Mouse (Mus musculus): ENCODE data around the gene Timm13. TPM values are rescaled to one million over a fixed set of nuclear protein-coding genes. Genes with fewer than 3 reads are reported as not detected.
A peak's percentile ranks its signal among the peaks of the same experiment; 100 is the strongest.

Gene Timm13
- polyA plus RNA-seq, 1 experiment, result 474 TPM

DNA sequence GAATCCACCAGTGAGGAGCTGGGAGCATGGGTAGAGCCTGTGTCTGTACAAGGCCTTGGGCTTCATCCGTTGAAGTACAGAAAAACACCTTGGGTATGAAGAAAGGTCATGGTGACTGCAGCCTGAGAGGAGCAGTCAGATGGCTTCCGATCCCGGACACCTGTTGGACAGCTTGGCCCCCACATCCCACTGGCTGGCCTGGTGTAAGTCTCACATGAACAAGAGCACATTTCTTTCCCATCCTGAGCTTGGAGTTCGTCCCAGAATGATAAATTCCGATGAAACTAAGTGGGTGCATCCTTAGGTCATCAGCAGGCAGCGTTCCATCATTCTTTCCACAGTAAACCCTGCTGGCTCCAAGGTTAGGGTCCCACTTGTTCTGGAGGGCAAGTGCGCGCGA is 42.9 kb upstream of the Timm13 start:
- no peak for DNase-seq
- no peak for TF ChIP-seq CTCF (conservative IDR thresholded peaks at IDR 0.05; ENCODE audit: insufficient read depth, insufficient read length, low read depth, low read length)
- TF ChIP-seq POLR2A (IDR thresholded peaks at IDR 0.05; ENCODE audit: low read depth, low read length), result no peak
- H3K4me3 ChIP-seq (ENCODE audit: insufficient read depth, low read depth, low read length), result no peak overlapping the region
- no peaks in the 10 kb centered on the region for H3K27me3 ChIP-seq (replicated peaks; ENCODE audit: control insufficient read depth, insufficient read depth, low read length)
- no peaks in the 10 kb centered on the region for H3K36me3 ChIP-seq (ENCODE audit: control insufficient read depth, insufficient read depth, low read length)
- 58% methylated on average over 9 of the region's 9 CpGs for WGBS
- H3K27ac ChIP-seq (ENCODE audit: insufficient read depth, low read depth, low read length), result no peak overlapping the region
- H3K4me1 ChIP-seq (ENCODE audit: control insufficient read depth, insufficient read depth, low read length), result peaks cover 18% of the 10 kb centered on the region

DNA sequence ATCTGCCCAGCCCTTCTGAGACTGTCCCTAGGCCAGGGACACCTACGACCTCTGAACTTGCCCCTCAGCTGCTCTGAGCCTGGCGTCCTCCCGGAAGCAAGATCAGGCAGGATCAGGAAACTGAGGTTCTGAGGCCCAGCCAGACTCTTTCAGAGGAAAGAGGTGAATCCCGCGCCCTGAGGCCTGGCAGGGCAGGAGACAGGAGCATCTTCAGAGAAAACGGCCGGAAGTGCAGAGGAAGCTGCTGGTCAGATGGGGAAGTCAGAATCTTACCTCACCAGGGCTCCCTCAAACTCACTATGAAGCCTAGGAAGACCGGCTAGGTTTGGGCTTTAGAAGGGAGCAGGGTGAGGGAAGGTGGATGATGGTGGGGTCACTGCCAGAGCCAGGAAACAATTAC is 42.1 kb upstream of the Timm13 start:
- WGBS, result 73% methylated on average over 8 of the region's 8 CpGs
- peaks cover 18% of the 10 kb centered on the region for H3K4me1 ChIP-seq (ENCODE audit: control insufficient read depth, insufficient read depth, low read length)
- H3K36me3 ChIP-seq (ENCODE audit: control insufficient read depth, insufficient read depth, low read length), result no peaks in the 10 kb centered on the region
- no peak overlapping the region for H3K4me3 ChIP-seq (ENCODE audit: insufficient read depth, low read depth, low read length)
- H3K27ac ChIP-seq (ENCODE audit: insufficient read depth, low read depth, low read length), result no peak overlapping the region
- no peaks in the 10 kb centered on the region for H3K27me3 ChIP-seq (replicated peaks; ENCODE audit: control insufficient read depth, insufficient read depth, low read length)
- no peak for DNase-seq
- no peak for TF ChIP-seq POLR2A (IDR thresholded peaks at IDR 0.05; ENCODE audit: low read depth, low read length)
- no peak for TF ChIP-seq CTCF (conservative IDR thresholded peaks at IDR 0.05; ENCODE audit: insufficient read depth, insufficient read length, low read depth, low read length)

DNA sequence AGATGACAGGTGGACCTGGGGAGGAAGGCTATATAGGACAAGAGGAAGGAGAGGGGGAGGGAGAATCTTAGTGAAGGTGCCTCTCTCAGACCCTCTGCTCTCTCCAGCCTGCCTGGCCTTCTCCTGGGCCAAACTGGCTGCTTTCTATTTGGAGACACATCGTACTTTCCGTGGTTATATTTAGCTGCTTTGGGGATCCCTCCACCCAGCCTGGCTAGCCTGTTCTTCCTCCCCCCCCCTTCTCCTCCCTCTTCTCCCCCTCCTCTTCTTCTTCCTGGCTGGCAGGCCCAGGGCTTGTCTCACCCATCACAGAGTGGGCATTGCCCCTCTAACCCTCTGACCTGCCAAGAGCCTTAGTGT is 40.2 kb upstream of the Timm13 start:
- TF ChIP-seq CTCF (conservative IDR thresholded peaks at IDR 0.05; ENCODE audit: insufficient read depth, insufficient read length, low read depth, low read length) (no peak), POLR2A (IDR thresholded peaks at IDR 0.05; ENCODE audit: low read depth, low read length) (no peak)

DNA sequence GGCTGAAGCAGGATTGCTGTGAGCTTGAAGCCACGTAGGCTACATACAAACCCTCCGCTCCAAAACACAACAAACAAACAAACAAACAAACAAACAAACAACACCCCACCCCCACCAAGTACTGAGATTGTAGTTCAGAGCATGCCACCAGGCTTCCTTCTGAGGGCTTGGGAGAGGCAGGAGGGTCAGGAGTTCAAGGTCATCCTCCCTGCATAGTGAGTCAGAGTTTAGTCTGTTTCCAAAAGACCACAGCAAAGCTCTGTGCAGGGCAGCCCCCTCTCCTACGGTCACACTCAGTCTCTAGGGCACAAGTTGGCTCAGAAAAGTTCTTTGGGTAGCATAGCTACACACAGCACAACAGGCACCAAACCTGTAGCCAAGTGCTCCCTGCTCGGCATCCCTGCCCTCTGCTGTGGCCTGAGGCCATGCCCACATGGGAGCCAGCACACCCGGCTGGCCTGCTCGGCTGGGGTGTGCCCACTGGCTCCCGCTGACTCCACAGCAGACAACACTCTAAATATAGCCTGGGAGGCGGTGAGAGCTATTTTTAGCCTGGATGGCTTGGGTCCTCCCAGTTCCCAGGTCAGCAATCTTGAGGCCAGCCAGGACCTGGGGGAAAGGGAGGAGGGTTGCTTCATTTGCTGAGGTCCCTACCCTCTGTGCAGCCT is 39.7 kb upstream of the Timm13 start:
- no peaks in the 10 kb centered on the region for H3K27me3 ChIP-seq (replicated peaks; ENCODE audit: control insufficient read depth, insufficient read depth, low read length)
- peak overlapping the region; percentile 87 for H3K27ac ChIP-seq (ENCODE audit: insufficient read depth, low read depth, low read length)
- 16% methylated on average over 8 of the region's 8 CpGs for WGBS
- peaks cover 18% of the 10 kb centered on the region for H3K4me1 ChIP-seq (ENCODE audit: control insufficient read depth, insufficient read depth, low read length)
- H3K36me3 ChIP-seq (ENCODE audit: control insufficient read depth, insufficient read depth, low read length), result no peaks in the 10 kb centered on the region
- no peak for TF ChIP-seq POLR2A (IDR thresholded peaks at IDR 0.05; ENCODE audit: low read depth, low read length)
- no peak for TF ChIP-seq CTCF (conservative IDR thresholded peaks at IDR 0.05; ENCODE audit: insufficient read depth, insufficient read length, low read depth, low read length)
- H3K4me3 ChIP-seq (ENCODE audit: insufficient read depth, low read depth, low read length), result no peak overlapping the region
- DNase-seq, result peak; percentile 92

More for the DNA sequence above, 40.2 kb upstream of the Timm13 start:
- Histone ChIP-seq H3K4me1 (ENCODE audit: control insufficient read depth, insufficient read depth, low read length) (peaks cover 18% of the 10 kb centered on the region), H3K27ac (ENCODE audit: insufficient read depth, low read depth, low read length) (peak overlapping the region; percentile 87), H3K27me3 (replicated peaks; ENCODE audit: control insufficient read depth, insufficient read depth, low read length) (no peaks in the 10 kb centered on the region), H3K36me3 (ENCODE audit: control insufficient read depth, insufficient read depth, low read length) (no peaks in the 10 kb centered on the region), H3K4me3 (ENCODE audit: insufficient read depth, low read depth, low read length) (no peak overlapping the region)
- DNase-seq, result no peak
- WGBS, result 13% methylated on average over 2 of the region's 2 CpGs

DNA sequence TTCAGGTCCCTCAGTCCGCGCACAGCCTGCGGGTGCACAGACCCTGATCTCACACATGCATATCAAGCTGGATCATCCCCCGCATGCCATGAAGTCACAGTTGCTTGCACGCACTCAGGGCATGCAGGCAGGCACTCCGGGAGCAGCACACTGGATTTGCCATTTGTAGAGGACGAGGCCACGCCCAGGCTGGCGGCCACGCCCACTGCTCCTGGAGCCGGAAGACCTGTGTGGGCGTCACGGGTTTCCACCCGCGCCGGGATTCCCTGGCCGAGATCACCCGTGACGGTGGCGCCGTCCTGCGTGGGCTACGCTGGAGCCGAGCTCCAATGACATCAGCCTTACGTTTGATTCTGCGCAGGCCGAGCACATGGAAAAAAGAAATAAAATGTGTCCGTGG is 38.9 kb upstream of the Timm13 start:
- no peak for TF ChIP-seq POLR2A (IDR thresholded peaks at IDR 0.05; ENCODE audit: low read depth, low read length)
- TF ChIP-seq CTCF (conservative IDR thresholded peaks at IDR 0.05; ENCODE audit: insufficient read depth, insufficient read length, low read depth, low read length), result no peak
- DNase-seq, result peak; percentile 94
- 1% methylated on average over 28 of the region's 28 CpGs for WGBS
- Histone ChIP-seq H3K36me3 (ENCODE audit: control insufficient read depth, insufficient read depth, low read length) (no peaks in the 10 kb centered on the region), H3K27ac (ENCODE audit: insufficient read depth, low read depth, low read length) (peak overlapping the region; percentile 65), H3K4me3 (ENCODE audit: insufficient read depth, low read depth, low read length) (peak overlapping the region; percentile 24; the same call in 1 of the 2 replicates), H3K27me3 (replicated peaks; ENCODE audit: control insufficient read depth, insufficient read depth, low read length) (no peaks in the 10 kb centered on the region), H3K4me1 (ENCODE audit: control insufficient read depth, insufficient read depth, low read length) (peaks cover 18% of the 10 kb centered on the region)

DNA sequence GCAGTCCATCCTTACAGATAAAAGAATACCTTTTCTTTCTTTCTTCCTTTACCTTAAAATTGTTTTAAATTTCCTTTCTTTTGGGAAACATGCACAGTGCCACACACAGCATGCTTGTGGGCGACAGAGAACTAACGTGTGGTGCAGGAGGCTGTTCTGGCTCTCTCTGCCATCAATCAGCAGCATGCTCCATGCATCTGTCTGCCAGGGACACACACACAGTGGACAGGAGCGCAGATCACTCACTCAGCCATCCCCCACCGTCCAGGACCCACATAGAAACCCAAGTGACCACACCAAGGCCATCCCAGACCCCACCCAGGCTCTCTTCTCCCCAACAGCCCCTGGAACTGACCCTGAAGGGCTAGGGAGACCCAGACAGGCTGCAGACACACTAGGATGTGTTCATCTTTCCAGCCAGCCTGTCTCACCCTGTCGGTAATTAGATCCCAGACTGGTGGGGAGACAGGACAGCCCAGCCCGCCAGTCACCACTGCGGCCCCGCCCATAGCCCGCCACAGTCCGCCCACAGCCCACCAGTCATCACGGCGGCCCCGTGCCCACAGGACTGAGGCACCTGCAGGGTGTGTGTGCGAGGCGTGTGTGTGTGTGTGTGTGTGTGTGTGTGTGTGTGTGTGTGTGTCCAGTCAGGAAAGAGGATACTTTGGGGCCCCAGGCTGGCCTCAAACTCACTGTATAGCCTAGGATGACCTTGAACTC is 38.2 kb upstream of the Timm13 start:
- TF ChIP-seq CTCF (conservative IDR thresholded peaks at IDR 0.05; ENCODE audit: insufficient read depth, insufficient read length, low read depth, low read length) (no peak), POLR2A (IDR thresholded peaks at IDR 0.05; ENCODE audit: low read depth, low read length) (no peak)
- Histone ChIP-seq H3K27ac (ENCODE audit: insufficient read depth, low read depth, low read length) (no peak overlapping the region), H3K4me3 (ENCODE audit: insufficient read depth, low read depth, low read length) (no peak overlapping the region), H3K36me3 (ENCODE audit: control insufficient read depth, insufficient read depth, low read length) (no peaks in the 10 kb centered on the region), H3K27me3 (replicated peaks; ENCODE audit: control insufficient read depth, insufficient read depth, low read length) (no peaks in the 10 kb centered on the region), H3K4me1 (ENCODE audit: control insufficient read depth, insufficient read depth, low read length) (peaks cover 18% of the 10 kb centered on the region)
- no peak for DNase-seq
- 33% methylated on average over 15 of the region's 15 CpGs for WGBS

DNA sequence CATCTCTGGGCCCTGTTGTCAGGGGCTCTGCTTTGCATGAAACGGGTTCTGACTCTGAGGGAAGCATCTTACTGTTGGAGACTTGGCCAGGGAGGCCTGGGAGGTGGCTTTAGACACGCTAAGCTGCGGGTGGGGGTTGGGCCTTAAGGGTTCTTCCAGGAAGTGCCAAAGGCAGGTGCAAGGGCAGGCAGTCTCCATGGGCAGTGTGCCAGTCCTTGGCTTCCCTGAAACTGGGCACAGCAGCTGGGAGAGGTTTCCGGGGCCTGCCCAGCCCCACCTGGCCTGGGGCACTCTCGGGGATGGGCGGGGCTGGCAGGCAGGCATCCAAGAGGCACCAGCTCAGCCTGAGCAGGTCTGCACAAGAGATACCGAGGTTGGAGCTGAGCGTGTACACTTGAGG is 36.9 kb upstream of the Timm13 start:
- 11% methylated on average over 8 of the region's 8 CpGs for WGBS
- H3K27me3 ChIP-seq (replicated peaks; ENCODE audit: control insufficient read depth, insufficient read depth, low read length), result no peaks in the 10 kb centered on the region
- no peak overlapping the region for H3K4me3 ChIP-seq (ENCODE audit: insufficient read depth, low read depth, low read length)
- no peak for TF ChIP-seq CTCF (conservative IDR thresholded peaks at IDR 0.05; ENCODE audit: insufficient read depth, insufficient read length, low read depth, low read length)
- TF ChIP-seq POLR2A (IDR thresholded peaks at IDR 0.05; ENCODE audit: low read depth, low read length), result no peak
- H3K4me1 ChIP-seq (ENCODE audit: control insufficient read depth, insufficient read depth, low read length), result peaks cover 22% of the 10 kb centered on the region
- DNase-seq, result peak; percentile 91
- no peak overlapping the region for H3K27ac ChIP-seq (ENCODE audit: insufficient read depth, low read depth, low read length)
- H3K36me3 ChIP-seq (ENCODE audit: control insufficient read depth, insufficient read depth, low read length), result no peaks in the 10 kb centered on the region

Data from kidney, adult 2 months (tissue).